Mouse (Mus musculus) lung, embryonic 14.5 days (tissue): Measurements from ENCODE around the gene Tgm1. TPM values are rescaled to one million over a fixed set of nuclear protein-coding genes. Genes with fewer than 3 reads are reported as not detected.
"Not testable (repeated sequence)": the region's sequence is repeated elsewhere in the genome, so short reads cannot be mapped to it uniquely, and the experiment has no call there.

Experiments used
- ATAC-seq: fragments of 200-750 bp; cut with Nextera tagmentation; 2 replicates; pipeline ENCODE4 v1.8.0; 2017; ENCODE audit warnings: mild to moderate bottlenecking, moderate TSS enrichment, moderate library complexity; ENCODE audit not compliant: insufficient read depth
- DNase-seq: peaks from one replicate; pipeline ENCODE4 v3.0.0-alpha.2; 2015
- H3K27ac ChIP-seq: fragments of 300-500 bp; sonication (generic); 2 replicates; pipeline ENCODE4 v1.5.1; 2014; ENCODE audit warnings: low read depth, mild to moderate bottlenecking, moderate library complexity
- H3K27me3 ChIP-seq: fragments of 300-500 bp; sonication (generic); 2 replicates; pipeline ENCODE4 v1.6.1; 2014; ENCODE audit warnings: low read length, control low read depth; ENCODE audit not compliant: insufficient read depth
- H3K36me3 ChIP-seq: fragments of 300-500 bp; sonication (generic); 2 replicates; pipeline ENCODE4 v1.6.1; 2014; ENCODE audit warnings: control low read depth; ENCODE audit not compliant: insufficient read depth
- H3K4me1 ChIP-seq: fragments of 300-500 bp; sonication (generic); 2 replicates; pipeline ENCODE4 v1.6.1; 2014; ENCODE audit warnings: antibody characterized with exemption, control low read depth; ENCODE audit not compliant: insufficient read depth
- H3K4me2 ChIP-seq: fragments of 300-500 bp; sonication (generic); 2 replicates; pipeline ENCODE4 v1.6.1; 2014; ENCODE audit warnings: mild to moderate bottlenecking
- H3K4me3 ChIP-seq: fragments of 300-500 bp; sonication (generic); 2 replicates; pipeline ENCODE4 v1.5.1; 2014; ENCODE audit warnings: low read depth, low read length
- H3K9ac ChIP-seq: fragments of 300-500 bp; sonication (generic); 2 replicates; pipeline ENCODE4 v1.6.1; 2014
- H3K9me3 ChIP-seq: fragments of 300-500 bp; sonication (generic); 2 replicates; pipeline ENCODE4 v1.6.1; 2016; ENCODE audit warnings: low read depth, low read length, control low read depth
- CTCF ChIP-seq: IDR thresholded peaks from 2 replicates; pipeline ENCODE4 v1.5.1; 2016; ENCODE audit warnings: antibody characterized with exemption, low read depth
- WGBS: fragments of 180-500 bp; shearing (Covaris S2); extraction: QIAGEN DNeasy Blood & Tissue Kit; methylation state at CpG from one replicate; pipeline ENCODE4 v1.1.7; 2014; 5-methylcytosine and 5-hydroxymethylcytosine counted together
- polyA plus RNA-seq: library from polyadenylated mRNA; unstranded; fragments of >200 nt; fragmentation: Nextera tagmentation; extraction: Ambion mirVana; gene quantifications from 2 replicates; pipeline ENCODE4 v1.2.1, GENCODE M21; 2014

Gene Tgm1
- 0.89 and 1.3 TPM in 2 replicates for polyA plus RNA-seq

GRCm38 (mm10) chr14:55713729-55714122 lies at the start of gene Tgm1:
Tgm1 (minus strand) TSS chr14:55713926.
- no peaks in the 10 kb centered on the region for H3K9me3 ChIP-seq
- H3K9ac ChIP-seq = peak within 1 kb of the TSS; percentile 46
- H3K27ac ChIP-seq = peak within 1 kb of the TSS; percentile 38; the same call in 1 of the 2 replicates
- H3K4me2 ChIP-seq = peak within 1 kb of the TSS; percentile 59
- H3K4me1 ChIP-seq = no peaks in the 10 kb centered on the region
- ATAC-seq = peak; percentile 48; the same call in 1 of the 2 replicates
- 12% methylated on average over 4 of the region's 4 CpGs for WGBS
- no peak for TF ChIP-seq CTCF
- H3K36me3 ChIP-seq = peaks cover 25% of the 10 kb centered on the region
- 0 out of 2 replicates have a peak within 1 kb of the TSS, but pooled peaks have one; percentile 18 for H3K4me3 ChIP-seq
- no peak for DNase-seq
- peaks cover 3% of the 10 kb centered on the region; the same call in 1 of the 2 replicates for H3K27me3 ChIP-seq

- WGBS = 49% methylated on average over 7 of the region's 7 CpGs
- DNase-seq (peak; percentile 17), ATAC-seq (no peak)
- TF ChIP-seq CTCF = no peak
- H3K9me3 ChIP-seq = no peaks in the 10 kb centered on the region
- H3K4me3 ChIP-seq = no peak overlapping the region
- H3K4me2 ChIP-seq = peak overlapping the region; percentile 98
- H3K27ac ChIP-seq = no peak overlapping the region
- H3K27me3 ChIP-seq = peaks cover 28% of the 10 kb centered on the region
- no peaks in the 10 kb centered on the region for H3K36me3 ChIP-seq
- H3K4me1 ChIP-seq = 0 out of 2 replicates have a peak, but pooled peaks cover 5% of the 10 kb centered on the region
- H3K9ac ChIP-seq = peak overlapping the region; percentile 65; the same call in 1 of the 2 replicates
Observed at GRCm38 (mm10) chr14:55763166-55763565, 49.4 kb upstream of the Tgm1 start.

GRCm38 (mm10) chr14:55762001-55762821 lies 48.5 kb upstream of the Tgm1 start:
- Histone ChIP-seq H3K9ac (peak overlapping the region; percentile 65), H3K27ac (peak overlapping the region; percentile 58; the same call in 1 of the 2 replicates), H3K4me1 (0 out of 2 replicates have a peak, but pooled peaks cover 5% of the 10 kb centered on the region), H3K4me2 (peak overlapping the region; percentile 98), H3K36me3 (no peaks in the 10 kb centered on the region), H3K4me3 (peak overlapping the region; percentile 53), H3K27me3 (peaks cover 20% of the 10 kb centered on the region), H3K9me3 (no peaks in the 10 kb centered on the region)
- WGBS = under 1% methylated on average over 77 of the region's 77 CpGs
- DNase-seq (peak; percentile 83), ATAC-seq (peak; percentile 80)
- peak; percentile 36 for TF ChIP-seq CTCF

- peak within 1 kb of the TSS; percentile 53 for H3K4me3 ChIP-seq
- 69% methylated on average over 6 of the region's 6 CpGs for WGBS
- DNase-seq (no peak), ATAC-seq (no peak)
- peaks cover 4% of the 10 kb centered on the region; the same call in 1 of the 2 replicates for H3K36me3 ChIP-seq
- H3K27me3 ChIP-seq = peaks cover 17% of the 10 kb centered on the region
- H3K4me2 ChIP-seq = peak within 1 kb of the TSS; percentile 98
- TF ChIP-seq CTCF = no peak
- H3K27ac ChIP-seq = peak within 1 kb of the TSS; percentile 58; the same call in 1 of the 2 replicates
- peak within 1 kb of the TSS; percentile 65 for H3K9ac ChIP-seq
- H3K4me1 ChIP-seq = 0 out of 2 replicates have a peak, but pooled peaks cover 5% of the 10 kb centered on the region
- H3K9me3 ChIP-seq = no peaks in the 10 kb centered on the region
Observed at GRCm38 (mm10) chr14:55761163-55761562, 47.4 kb upstream of the Tgm1 start, which contains the start of gene Ltb4r2. Ltb4r2 (plus strand) TSS chr14:55761428.

GRCm38 (mm10) chr14:55760156-55760555 lies 46.4 kb upstream of the Tgm1 start:
- under 1% methylated on average over 6 of the region's 6 CpGs for WGBS
- H3K9me3 ChIP-seq, H3K4me1 ChIP-seq, H3K27ac ChIP-seq: not testable (repeated sequence)
- peak overlapping the region; percentile 44 for H3K4me2 ChIP-seq
- peaks cover 17% of the 10 kb centered on the region for H3K27me3 ChIP-seq
- TF ChIP-seq CTCF = peak; percentile 80
- peak; percentile 11; the same call in 1 of the 2 replicates for ATAC-seq
- H3K4me3 ChIP-seq = peak overlapping the region; percentile 5; the same call in 1 of the 2 replicates
- H3K9ac ChIP-seq = 0 out of 2 replicates have a peak overlapping the region, but pooled peaks have one; percentile 2
- peaks cover 14% of the 10 kb centered on the region for H3K36me3 ChIP-seq
- peak; percentile 94 for DNase-seq

- Histone ChIP-seq H3K4me3 (no peak within 1 kb of the TSS), H3K4me2 (peak within 1 kb of the TSS; percentile 23), H3K27me3 (peaks cover 11% of the 10 kb centered on the region), H3K4me1 (0 out of 2 replicates have a peak, but pooled peaks cover 5% of the 10 kb centered on the region), H3K9ac (no peak within 1 kb of the TSS), H3K9me3 (no peaks in the 10 kb centered on the region), H3K36me3 (peaks cover 32% of the 10 kb centered on the region), H3K27ac (no peak within 1 kb of the TSS)
- 12% methylated on average over 8 of the region's 8 CpGs for WGBS
- ATAC-seq (no peak), DNase-seq (peak; percentile 91)
- peak; percentile 73 for TF ChIP-seq CTCF
Observed at GRCm38 (mm10) chr14:55758363-55758784, 44.6 kb upstream of the Tgm1 start, which contains the start of gene Cideb. Cideb (minus strand) TSS chr14:55758458.

GRCm38 (mm10) chr14:55757566-55757965 lies 43.8 kb upstream of the Tgm1 start:
- Histone ChIP-seq H3K9ac (no peak overlapping the region), H3K4me3 (no peak overlapping the region), H3K9me3 (no peaks in the 10 kb centered on the region), H3K27ac (no peak overlapping the region), H3K4me1 (no peaks in the 10 kb centered on the region), H3K4me2 (no peak overlapping the region), H3K27me3 (peaks cover 11% of the 10 kb centered on the region), H3K36me3 (peaks cover 40% of the 10 kb centered on the region)
- DNase-seq (no peak), ATAC-seq (no peak)
- TF ChIP-seq CTCF = no peak
- WGBS = 60% methylated on average over 6 of the region's 6 CpGs
